Mouse (Mus musculus): ENCODE measurements around the gene Fam243. TPM values are rescaled to one million over a fixed set of nuclear protein-coding genes. Genes with fewer than 3 reads are reported as not detected.

Fam243 gene
- total RNA-seq, 2 experiments from 2014 or later: not detected

Other genes with a start within 250 kb of the Fam243 start
- gene Kcne2, start 29.1 kb downstream of the Fam243 start, total RNA-seq (2021): 1 to 10 TPM in 1 of 2 experiments, not detected in 1; 2.7 TPM
- 10 to 100 TPM; 20.4 to 22.9 TPM for gene Smim11, start 20.2 kb downstream of the Fam243 start, total RNA-seq (2021)
- not detected for gene Kcne1, start 38.0 kb upstream of the Fam243 start, total RNA-seq (2021)
- 10 to 100 TPM; 40.4 to 43.8 TPM for gene Rcan1, start 149.4 kb upstream of the Fam243 start, total RNA-seq (2021)
- gene Clic6, start 164.3 kb upstream of the Fam243 start, total RNA-seq (2021): 1 to 10 TPM in 1 of 2 experiments, under 1 TPM in 1; 0.56 to 5.3 TPM

Measured in layer of hippocampus, postnatal 10 days (tissue).